Mouse (Mus musculus) embryonic facial prominence, embryonic 10.5 days (tissue): ENCODE measurements at regions not wholly inside any gene's neighbourhood (a gene's known extent, or its start where the extent isn't known, plus 50 kb on each side); places are given as distances from the start of the nearest gene placed in this dataset.

Experiments used
- DNase-seq: peaks from one replicate; pipeline ENCODE4 v3.0.0-alpha.2; 2017; ENCODE audit warnings: low spot score
- H3K27ac ChIP-seq: fragments of 300-500 bp; sonication (generic); replicated peaks from 2 replicates; pipeline ENCODE4 v1.5.1; 2016; ENCODE audit warnings: mild to moderate bottlenecking
- H3K27me3 ChIP-seq: fragments of 300-500 bp; sonication (generic); replicated peaks from 2 replicates; pipeline ENCODE4 v1.6.1; 2016; ENCODE audit warnings: low read depth, mild to moderate bottlenecking; ENCODE audit not compliant: poor library complexity, severe bottlenecking
- H3K36me3 ChIP-seq: fragments of 300-500 bp; sonication (generic); replicated peaks from 2 replicates; pipeline ENCODE4 v1.6.1; 2016; ENCODE audit warnings: mild to moderate bottlenecking, moderate library complexity
- H3K4me1 ChIP-seq: fragments of 300-500 bp; sonication (generic); 2 replicates; pipeline ENCODE4 v1.6.1; 2016
- H3K4me3 ChIP-seq: fragments of 300-500 bp; sonication (generic); 2 replicates; pipeline ENCODE4 v1.5.1; 2016; ENCODE audit warnings: mild to moderate bottlenecking, moderate library complexity
- H3K9me3 ChIP-seq: fragments of 300-500 bp; sonication (generic); 2 replicates; pipeline ENCODE4 v1.6.1; 2016; ENCODE audit warnings: mild to moderate bottlenecking
- WGBS: fragments of 180-500 bp; shearing (Covaris S2); methylation state at CpG from one replicate; pipeline ENCODE4 v1.1.7; 2016; 5-methylcytosine and 5-hydroxymethylcytosine counted together

DNA sequence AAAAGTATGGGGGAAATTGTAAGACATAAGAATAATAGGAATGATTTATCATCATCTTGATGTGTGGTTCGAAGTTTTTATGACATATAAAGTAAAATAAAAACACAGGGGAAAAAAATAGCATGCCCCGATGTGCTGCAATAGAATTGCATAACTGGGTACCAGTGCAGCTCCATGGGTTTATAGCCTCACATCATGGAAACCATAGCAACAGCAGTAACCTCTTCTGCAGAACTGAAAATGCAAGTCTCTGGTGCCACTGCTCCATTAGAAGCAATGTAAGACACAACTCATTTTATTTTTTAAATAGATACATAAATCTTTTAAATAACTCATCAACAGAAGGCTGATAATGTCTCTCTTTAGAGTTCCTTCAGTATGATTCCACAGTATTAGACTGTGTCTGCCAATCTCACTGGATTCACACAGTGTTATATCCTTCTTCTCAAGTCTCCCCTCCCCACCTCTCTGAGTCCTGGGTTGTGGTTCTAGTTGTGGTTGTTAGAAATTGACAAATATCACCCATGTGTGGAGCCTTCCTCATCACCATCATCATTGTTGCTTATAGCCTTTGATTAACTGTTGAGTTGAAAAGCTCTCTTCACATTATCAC is 340.9 kb upstream of the Gm11042 start:
- Histone ChIP-seq H3K27me3 (no peaks in the 10 kb centered on the region), H3K27ac (no peak overlapping the region), H3K4me3 (no peak overlapping the region), H3K36me3 (no peaks in the 10 kb centered on the region), H3K9me3 (no peaks in the 10 kb centered on the region), H3K4me1 (no peaks in the 10 kb centered on the region)
- DNase-seq, result no peak
- WGBS, result 73% methylated on average over 2 of the region's 2 CpGs

GRCm38 (mm10) chr12:74651256-74651655 is 335.1 kb upstream of the Gm11042 start:
- WGBS, result 79% methylated on average over 1 of the region's 1 CpGs
- Histone ChIP-seq H3K4me1 (no peaks in the 10 kb centered on the region), H3K9me3 (no peaks in the 10 kb centered on the region), H3K27ac (no peak overlapping the region), H3K4me3 (no peak overlapping the region), H3K27me3 (no peaks in the 10 kb centered on the region), H3K36me3 (no peaks in the 10 kb centered on the region)
- no peak for DNase-seq

DNA sequence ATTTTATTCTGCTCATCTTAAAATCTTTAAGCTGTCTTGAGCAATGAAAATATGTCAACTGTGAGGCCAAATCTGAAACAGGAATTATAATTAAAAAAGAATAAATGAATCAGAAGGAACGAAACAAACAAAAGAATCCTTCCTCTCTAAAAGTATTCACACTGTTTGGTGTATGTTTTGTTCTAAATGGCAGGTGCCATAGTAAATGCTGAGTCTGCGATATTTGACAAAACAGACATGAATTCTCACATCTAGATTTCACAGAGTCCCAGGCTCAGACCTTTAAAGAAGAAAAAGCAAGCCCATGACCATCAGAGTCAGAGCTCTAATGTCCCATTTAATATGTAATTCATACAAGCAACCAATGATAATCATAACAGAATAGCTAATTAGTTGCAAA is 316.6 kb upstream of the Gm11042 start:
- WGBS, result 80% methylated on average over 2 of the region's 2 CpGs
- no peaks in the 10 kb centered on the region for H3K36me3 ChIP-seq
- no peak for DNase-seq
- H3K4me1 ChIP-seq, result no peaks in the 10 kb centered on the region
- H3K9me3 ChIP-seq, result no peaks in the 10 kb centered on the region
- no peaks in the 10 kb centered on the region for H3K27me3 ChIP-seq
- no peak overlapping the region for H3K27ac ChIP-seq
- H3K4me3 ChIP-seq, result no peak overlapping the region

- Histone ChIP-seq H3K27ac (no peak overlapping the region), H3K27me3 (no peaks in the 10 kb centered on the region), H3K4me1 (no peaks in the 10 kb centered on the region), H3K9me3 (no peaks in the 10 kb centered on the region), H3K4me3 (no peak overlapping the region), H3K36me3 (no peaks in the 10 kb centered on the region)
- WGBS, result 84% methylated on average over 2 of the region's 2 CpGs
- DNase-seq, result no peak
These were observed 279.0 kb upstream of the Gm11042 start for GRCm38 (mm10) chr12:74595208-74595607.

- Histone ChIP-seq H3K4me1 (no peaks in the 10 kb centered on the region), H3K36me3 (no peaks in the 10 kb centered on the region), H3K4me3 (no peak overlapping the region), H3K27me3 (no peaks in the 10 kb centered on the region), H3K27ac (no peak overlapping the region), H3K9me3 (no peaks in the 10 kb centered on the region)
- DNase-seq, result no peak
- 87% methylated on average over 2 of the region's 2 CpGs for WGBS
These were observed 238.4 kb upstream of the Gm11042 start for GRCm38 (mm10) chr12:74554599-74554998.

- no peaks in the 10 kb centered on the region for H3K36me3 ChIP-seq
- WGBS, result 86% methylated on average over 2 of the region's 2 CpGs
- H3K9me3 ChIP-seq, result no peaks in the 10 kb centered on the region
- no peak for DNase-seq
- H3K27me3 ChIP-seq, result no peaks in the 10 kb centered on the region
- H3K27ac ChIP-seq, result no peak overlapping the region
- H3K4me3 ChIP-seq, result no peak overlapping the region
- H3K4me1 ChIP-seq, result no peaks in the 10 kb centered on the region
These were observed 228.0 kb upstream of the Gm11042 start for GRCm38 (mm10) chr12:74544172-74544571.

DNA sequence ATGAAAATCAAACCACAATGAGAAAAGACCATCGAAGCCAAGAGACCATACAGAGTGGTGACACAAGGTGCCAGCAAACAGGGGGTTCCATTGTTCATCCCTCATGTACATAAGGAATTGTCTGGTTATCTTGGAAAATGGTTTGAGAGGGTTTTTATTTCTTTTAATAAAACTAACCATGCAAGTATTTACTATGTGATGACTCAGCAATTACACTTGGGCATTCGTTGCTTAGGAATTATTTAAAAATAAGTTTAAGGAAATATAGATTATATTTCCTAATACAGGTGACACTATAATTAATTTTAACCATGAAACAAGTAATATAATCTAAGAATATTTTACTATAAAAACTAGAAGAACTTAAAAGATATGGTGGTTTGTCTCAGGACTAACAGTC is 218.7 kb upstream of the Gm11042 start:
- no peaks in the 10 kb centered on the region for H3K9me3 ChIP-seq
- H3K4me3 ChIP-seq, result no peak overlapping the region
- H3K36me3 ChIP-seq, result no peaks in the 10 kb centered on the region
- no peak for DNase-seq
- no peak overlapping the region for H3K27ac ChIP-seq
- no peaks in the 10 kb centered on the region for H3K27me3 ChIP-seq
- 81% methylated on average over 2 of the region's 2 CpGs for WGBS
- H3K4me1 ChIP-seq, result no peaks in the 10 kb centered on the region

- no peaks in the 10 kb centered on the region for H3K9me3 ChIP-seq
- H3K4me1 ChIP-seq, result 0 out of 2 replicates have a peak, but pooled peaks cover 5% of the 10 kb centered on the region
- no peak overlapping the region for H3K4me3 ChIP-seq
- 91% methylated on average over 5 of the region's 5 CpGs for WGBS
- H3K27me3 ChIP-seq, result no peaks in the 10 kb centered on the region
- no peaks in the 10 kb centered on the region for H3K36me3 ChIP-seq
- no peak for DNase-seq
- no peak overlapping the region for H3K27ac ChIP-seq
These were observed 212.9 kb upstream of the Gm11042 start for GRCm38 (mm10) chr12:74528983-74529566.

GRCm38 (mm10) chr12:74527190-74527621 is 211.0 kb upstream of the Gm11042 start:
- Histone ChIP-seq H3K9me3 (no peaks in the 10 kb centered on the region), H3K27me3 (no peaks in the 10 kb centered on the region), H3K4me3 (no peak overlapping the region), H3K27ac (no peak overlapping the region), H3K4me1 (0 out of 2 replicates have a peak, but pooled peaks cover 5% of the 10 kb centered on the region), H3K36me3 (no peaks in the 10 kb centered on the region)
- no peak for DNase-seq
- 59% methylated on average over 2 of the region's 2 CpGs for WGBS

DNA sequence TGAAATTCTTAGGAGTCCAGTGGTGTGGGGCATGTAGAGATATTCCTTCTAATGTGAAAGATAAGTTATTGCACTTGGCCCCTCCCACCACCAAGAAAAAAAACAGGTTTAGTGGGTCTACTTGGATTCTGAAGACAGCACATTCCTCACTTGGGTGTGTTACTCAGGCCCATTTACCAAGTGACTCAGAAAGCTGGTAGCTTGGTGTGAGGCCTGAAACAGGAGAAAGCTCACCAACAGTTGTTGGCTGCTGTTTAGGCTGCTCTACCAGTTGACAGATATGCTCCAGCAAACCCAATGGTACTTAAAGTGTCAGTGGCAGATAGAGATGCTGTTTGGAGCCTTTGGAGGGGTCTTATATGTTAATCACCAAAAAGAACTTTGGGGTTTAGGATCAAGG is 207.8 kb upstream of the Gm11042 start:
- no peaks in the 10 kb centered on the region for H3K36me3 ChIP-seq
- H3K4me3 ChIP-seq, result no peak overlapping the region
- no peaks in the 10 kb centered on the region for H3K27me3 ChIP-seq
- no peak for DNase-seq
- H3K9me3 ChIP-seq, result no peaks in the 10 kb centered on the region
- no peak overlapping the region for H3K27ac ChIP-seq
- 0 out of 2 replicates have a peak, but pooled peaks cover 5% of the 10 kb centered on the region for H3K4me1 ChIP-seq

DNA sequence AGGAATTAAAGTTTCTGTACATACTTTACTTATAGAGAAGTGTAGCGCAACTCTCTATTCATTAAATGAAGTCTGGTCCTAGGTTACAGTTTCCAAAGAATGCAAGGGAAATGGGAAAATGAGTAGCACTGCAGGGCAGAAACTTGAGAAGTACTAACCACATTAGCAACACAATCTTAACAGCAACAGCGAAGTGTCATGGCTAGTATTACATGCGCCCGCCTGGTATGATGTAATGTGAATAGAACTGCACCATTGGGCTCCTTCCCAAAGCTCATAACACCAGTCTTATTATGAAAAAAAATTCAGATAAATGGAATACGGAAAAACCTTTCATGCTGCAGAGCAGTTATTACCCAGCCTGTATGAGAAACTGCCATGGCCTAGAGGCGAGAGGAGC is 201.8 kb upstream of the Gm11042 start:
- Histone ChIP-seq H3K27me3 (no peaks in the 10 kb centered on the region), H3K4me1 (no peaks in the 10 kb centered on the region)

DNA sequence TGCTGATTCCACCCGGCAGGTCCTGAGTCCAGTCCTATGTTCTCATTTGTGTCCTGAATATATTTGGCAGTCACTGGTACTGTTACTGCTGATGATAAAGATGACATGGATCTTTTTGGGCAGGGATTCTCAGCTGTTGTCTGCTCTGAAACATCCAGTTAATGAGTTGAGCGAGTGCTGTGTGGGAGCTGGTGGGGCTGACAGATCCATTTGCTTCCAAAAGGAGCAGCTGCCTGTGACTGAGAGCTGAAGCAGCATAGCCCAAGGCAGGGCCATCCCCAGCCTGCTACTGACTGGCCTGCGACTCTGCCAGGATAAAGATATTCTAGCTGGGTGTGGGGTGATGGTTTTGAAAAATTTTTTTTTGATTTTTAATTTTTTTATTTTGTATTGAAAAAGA is 200.3 kb upstream of the Gm11042 start:
- WGBS, result 55% methylated on average over 3 of the region's 3 CpGs
- DNase-seq, result no peak
- H3K36me3 ChIP-seq, result no peaks in the 10 kb centered on the region

More for the DNA sequence above, 201.8 kb upstream of the Gm11042 start:
- Histone ChIP-seq H3K9me3 (no peaks in the 10 kb centered on the region), H3K4me3 (no peak overlapping the region), H3K27ac (no peak overlapping the region), H3K36me3 (no peaks in the 10 kb centered on the region)
- DNase-seq, result no peak
- WGBS, result 78% methylated on average over 6 of the region's 6 CpGs

GRCm38 (mm10) chr12:74502791-74503190 is 186.6 kb upstream of the Gm11042 start:
- no peaks in the 10 kb centered on the region for H3K4me1 ChIP-seq
- 74% methylated on average over 2 of the region's 2 CpGs for WGBS
- no peaks in the 10 kb centered on the region for H3K27me3 ChIP-seq
- no peak for DNase-seq
- H3K27ac ChIP-seq, result no peak overlapping the region
- no peaks in the 10 kb centered on the region for H3K36me3 ChIP-seq
- no peaks in the 10 kb centered on the region for H3K9me3 ChIP-seq
- no peak overlapping the region for H3K4me3 ChIP-seq

More for the DNA sequence above, 200.3 kb upstream of the Gm11042 start:
- H3K4me3 ChIP-seq, result no peak overlapping the region
- H3K27ac ChIP-seq, result no peak overlapping the region
- H3K27me3 ChIP-seq, result no peaks in the 10 kb centered on the region
- H3K4me1 ChIP-seq, result no peaks in the 10 kb centered on the region
- no peaks in the 10 kb centered on the region for H3K9me3 ChIP-seq
